Mouse (Mus musculus): ENCODE data around the gene Cast.

Gene Cast

DNA sequence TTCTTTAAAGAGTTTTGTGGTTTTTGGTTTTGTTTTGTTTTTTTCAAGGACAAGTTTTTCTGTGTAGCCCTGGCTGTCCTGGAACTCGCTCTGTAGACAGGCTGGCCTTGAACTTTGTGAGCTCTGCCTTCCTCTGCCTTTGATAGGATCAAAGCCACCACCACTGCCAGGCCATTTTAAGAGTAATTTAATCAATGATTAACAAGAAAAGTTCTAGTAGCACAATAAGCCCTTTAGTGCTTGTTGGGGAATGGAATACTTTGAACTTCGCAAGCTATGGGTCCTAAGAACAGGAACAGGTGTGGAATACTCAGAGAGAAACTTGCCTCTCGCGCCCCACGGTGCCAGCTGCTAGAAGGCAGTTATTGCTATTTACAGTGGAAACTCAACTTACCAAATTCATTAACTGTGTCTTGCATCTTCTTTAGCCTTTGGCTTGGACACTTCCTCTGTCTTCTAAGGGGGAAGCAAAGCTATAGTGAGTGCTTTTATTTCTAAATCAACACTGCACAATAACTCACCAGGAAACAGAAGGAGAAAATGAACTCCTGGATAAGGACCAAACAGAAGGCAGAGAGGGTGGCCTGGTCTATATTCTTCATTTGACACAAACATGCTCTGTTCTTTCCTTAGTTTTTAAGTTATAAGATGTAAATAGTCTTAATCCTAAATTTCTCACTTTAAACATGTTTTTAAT lies 113.0 kb downstream of the Cast start:
- no peak for DNase-seq (ENCODE audit: low spot score)

All from testis, postnatal 14 days (tissue).